In genomic region chr17:31777751-31778150, GRCm38 (mm10) we compare ENCODE assay signal across 13 mouse cellular contexts.
DNase-seq lines count a peak whose midpoint lies in the region; ATAC-seq lines count a peak whose summit lies in the region.
"Had no signal": no experiment of that assay in that cellular context is flagged by ENCODE, and none has a peak within 500 bp of the region (broad histone marks: within the 10 kb centered on the region; RNA-seq: fewer than 3 reads in every experiment).

No protein-coding gene starts in this region.

- no peaks in the 10 kb centered on the region for H3K27me3 ChIP-seq in heart, embryonic 10.5 days (ENCODE audit: insufficient read depth, poor library complexity, severe bottlenecking)
- H3K27me3 ChIP-seq in kidney, embryonic 16.5 days (ENCODE audit: insufficient read depth, low read length) = no peaks in the 10 kb centered on the region
- no peaks in the 10 kb centered on the region for H3K27me3 ChIP-seq in embryonic facial prominence, embryonic 13.5 days
- H3K27me3 ChIP-seq in midbrain, embryonic 15.5 days (replicated peaks) = no peaks in the 10 kb centered on the region
- H3K27me3 ChIP-seq: liver, embryonic 13.5 days had no signal

- ATAC-seq in kidney, embryonic 16.5 days (ENCODE audit: low FRiP score, low TSS enrichment) = no peak
- no peak for ATAC-seq in embryonic facial prominence, embryonic 13.5 days (ENCODE audit: insufficient number of reproducible peaks, insufficient read depth, low FRiP score, low TSS enrichment, low read depth)
- no peak for ATAC-seq in midbrain, embryonic 15.5 days (replicated peaks)

- 68% methylated on average over 5 of the region's 5 CpGs for WGBS in heart, embryonic 10.5 days
- WGBS in kidney, embryonic 16.5 days = 60% methylated on average over 5 of the region's 5 CpGs
- WGBS in embryonic facial prominence, embryonic 13.5 days = 73% methylated on average over 5 of the region's 5 CpGs
- 74% methylated on average over 5 of the region's 5 CpGs for WGBS in midbrain, embryonic 15.5 days

- H3K4me2 ChIP-seq in kidney, embryonic 16.5 days (replicated peaks; ENCODE audit: low read depth, low read length) = no peak overlapping the region
- no peak overlapping the region for H3K4me2 ChIP-seq in embryonic facial prominence, embryonic 13.5 days
- no peak overlapping the region for H3K4me2 ChIP-seq in midbrain, embryonic 15.5 days
- H3K4me2 ChIP-seq: liver, embryonic 13.5 days had no signal

- H3K9me3 ChIP-seq in heart, embryonic 10.5 days = no peaks in the 10 kb centered on the region
- H3K9me3 ChIP-seq in kidney, embryonic 16.5 days (ENCODE audit: low read length) = no peaks in the 10 kb centered on the region
- no peaks in the 10 kb centered on the region for H3K9me3 ChIP-seq in embryonic facial prominence, embryonic 13.5 days
- H3K9me3 ChIP-seq in midbrain, embryonic 15.5 days = no peaks in the 10 kb centered on the region

- H3K27ac ChIP-seq in heart, embryonic 10.5 days = peak overlapping the region; percentile 78
- peak overlapping the region; percentile 86 for H3K27ac ChIP-seq in kidney, embryonic 16.5 days (ENCODE audit: low read length)
- peak overlapping the region; percentile 72 for H3K27ac ChIP-seq in embryonic facial prominence, embryonic 13.5 days
- H3K27ac ChIP-seq in midbrain, embryonic 15.5 days = peak overlapping the region; percentile 30; the same call in 1 of the 2 replicates
- H3K27ac ChIP-seq: liver, embryonic 13.5 days had no signal

- DNase-seq in heart, embryonic 10.5 days (ENCODE audit: low spot score) = no peak
- no peak for DNase-seq in heart, adult 18-20 months
- DNase-seq in kidney, adult 18-20 months = no peak
- DNase-seq in embryo, embryonic 10 days (ENCODE audit: low spot score) = no peak
- DNase-seq in embryo, embryonic 10.5 days (ENCODE audit: low spot score) = no peak
- DNase-seq: adrenal gland, postnatal 25 days; cerebellum, adult 8-10 months; layer of hippocampus, adult 9-11 months; liver, embryonic 13.5 days had no signal

- H3K4me1 ChIP-seq in heart, embryonic 10.5 days = peaks cover 29% of the 10 kb centered on the region
- H3K4me1 ChIP-seq in kidney, embryonic 16.5 days (ENCODE audit: insufficient read depth, low read length) = peaks cover 44% of the 10 kb centered on the region
- H3K4me1 ChIP-seq in embryonic facial prominence, embryonic 13.5 days = peaks cover 16% of the 10 kb centered on the region
- H3K4me1 ChIP-seq in midbrain, embryonic 15.5 days = peaks cover 14% of the 10 kb centered on the region; the same call in 1 of the 2 replicates

- no peaks in the 10 kb centered on the region for H3K36me3 ChIP-seq in heart, embryonic 10.5 days
- no peaks in the 10 kb centered on the region for H3K36me3 ChIP-seq in kidney, embryonic 16.5 days (ENCODE audit: insufficient read depth, low read length)
- no peaks in the 10 kb centered on the region for H3K36me3 ChIP-seq in embryonic facial prominence, embryonic 13.5 days
- H3K36me3 ChIP-seq in midbrain, embryonic 15.5 days (replicated peaks) = no peaks in the 10 kb centered on the region
- H3K36me3 ChIP-seq: liver, embryonic 13.5 days had no signal

- peak overlapping the region; percentile 47 for H3K9ac ChIP-seq in kidney, embryonic 16.5 days (replicated peaks; ENCODE audit: low read length)
- H3K9ac ChIP-seq in embryonic facial prominence, embryonic 13.5 days = no peak overlapping the region
- H3K9ac ChIP-seq in midbrain, embryonic 15.5 days = no peak overlapping the region
- H3K9ac ChIP-seq: liver, embryonic 13.5 days had no signal

- no peak overlapping the region for H3K4me3 ChIP-seq in heart, embryonic 10.5 days
- H3K4me3 ChIP-seq in kidney, embryonic 16.5 days (ENCODE audit: low read length) = no peak overlapping the region
- H3K4me3 ChIP-seq in embryonic facial prominence, embryonic 13.5 days = no peak overlapping the region
- no peak overlapping the region for H3K4me3 ChIP-seq in midbrain, embryonic 15.5 days
- H3K4me3 ChIP-seq: erythroblast, embryonic 14.5 days; liver, embryonic 13.5 days had no signal

Comparison
In these comparisons a context has a peak if more than half of its experiments do, and no peak if none do; other contexts are left out.
1. H3K27ac ChIP-seq: peak in every context shown above with its lines; median percentile 86 in kidney, embryonic 16.5 days; 78 in heart, embryonic 10.5 days; 72 in embryonic facial prominence, embryonic 13.5 days; 30 in midbrain, embryonic 15.5 days.